8 mouse cellular contexts compared by ENCODE assay signal in the genomic region with DNA sequence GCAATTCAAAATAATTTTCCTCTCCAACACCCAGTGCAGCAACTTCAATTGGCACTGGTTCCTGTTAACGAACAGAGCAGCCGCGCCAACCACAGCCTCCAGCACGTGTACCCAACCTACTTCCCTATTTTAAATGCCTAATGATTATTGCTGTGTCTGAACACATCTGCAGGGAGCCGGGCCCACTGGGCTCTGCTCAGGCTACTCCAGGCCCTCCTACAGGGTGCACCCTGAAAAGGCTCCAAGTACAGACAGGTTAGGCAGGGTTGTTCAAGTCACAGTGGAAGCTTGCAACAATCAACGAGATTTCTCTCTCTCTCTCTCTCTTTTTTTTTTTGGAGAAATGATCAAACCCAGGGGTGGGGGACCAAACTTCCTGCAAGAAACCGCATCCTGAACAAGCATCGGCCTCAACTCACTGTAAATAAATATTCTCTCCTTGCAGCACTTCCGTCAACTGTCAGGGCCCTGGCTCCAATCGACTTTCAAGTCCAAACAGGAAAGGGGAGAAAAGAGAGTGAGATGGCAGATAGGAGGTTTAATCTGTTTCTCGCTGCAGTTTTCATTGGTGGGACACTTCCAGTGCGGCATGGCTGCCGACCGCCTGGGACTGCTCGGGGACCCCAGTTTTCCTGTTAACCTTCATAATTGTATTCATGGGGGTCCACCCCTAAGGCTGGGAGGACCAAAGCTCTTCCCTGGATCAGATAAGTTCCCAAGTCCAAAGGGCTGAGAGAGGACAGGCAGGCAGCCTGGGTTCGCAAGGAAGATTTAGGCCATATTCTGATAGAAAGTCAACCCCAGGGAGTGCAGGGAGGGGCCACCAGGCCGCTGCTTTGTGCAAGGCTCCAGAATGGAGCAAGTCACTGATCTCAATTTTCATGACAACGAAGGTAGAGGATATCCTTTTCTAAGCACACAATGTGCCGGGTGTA.
DNase-seq lines count a peak whose midpoint lies in the region; ATAC-seq lines count a peak whose summit lies in the region.

No protein-coding gene starts in this region.

- peak; percentile 38; the same call in 1 of the 2 replicates for ATAC-seq in intestine, embryonic 16.5 days
- ATAC-seq in intestine, embryonic 15.5 days, result no peak
- no peak for ATAC-seq in hindbrain, embryonic 11.5 days (ENCODE audit: low FRiP score)

- no peaks in the 10 kb centered on the region for H3K27me3 ChIP-seq in intestine, embryonic 16.5 days (replicated peaks; ENCODE audit: control insufficient read depth, insufficient read depth, low read length)
- no peaks in the 10 kb centered on the region for H3K27me3 ChIP-seq in intestine, embryonic 15.5 days (replicated peaks)
- H3K27me3 ChIP-seq in hindbrain, embryonic 11.5 days (ENCODE audit: control insufficient read depth, insufficient read depth, low read length), result no peaks in the 10 kb centered on the region

- peaks cover 10% of the 10 kb centered on the region for H3K4me1 ChIP-seq in intestine, embryonic 16.5 days (ENCODE audit: control insufficient read depth, insufficient read depth, low read length)
- 0 out of 2 replicates have a peak, but pooled peaks cover 3% of the 10 kb centered on the region for H3K4me1 ChIP-seq in intestine, embryonic 15.5 days (replicated peaks)
- peaks cover 14% of the 10 kb centered on the region for H3K4me1 ChIP-seq in brown adipose tissue, adult 24 weeks (ENCODE audit: control insufficient read depth, insufficient read depth, insufficient read length, low read length)
- no peaks in the 10 kb centered on the region for H3K4me1 ChIP-seq in hindbrain, embryonic 11.5 days (replicated peaks; ENCODE audit: control insufficient read depth, insufficient read depth, low read length)

- H3K4me2 ChIP-seq in intestine, embryonic 16.5 days (ENCODE audit: low read depth, low read length), result no peak overlapping the region
- no peak overlapping the region for H3K4me2 ChIP-seq in intestine, embryonic 15.5 days (replicated peaks)
- H3K4me2 ChIP-seq in hindbrain, embryonic 11.5 days (replicated peaks; ENCODE audit: low read depth, low read length), result no peak overlapping the region

- H3K9ac ChIP-seq in intestine, embryonic 16.5 days (ENCODE audit: low read depth, low read length), result no peak overlapping the region
- no peak overlapping the region for H3K9ac ChIP-seq in intestine, embryonic 15.5 days
- H3K9ac ChIP-seq in hindbrain, embryonic 11.5 days (ENCODE audit: low read depth, low read length), result no peak overlapping the region

- H3K27ac ChIP-seq in intestine, embryonic 16.5 days (ENCODE audit: low read length), result 0 out of 2 replicates have a peak overlapping the region, but pooled peaks have one; percentile 7
- H3K27ac ChIP-seq in intestine, embryonic 15.5 days, result no peak overlapping the region; the same call in 1 of the 2 replicates
- peak overlapping the region; percentile 82 for H3K27ac ChIP-seq in brown adipose tissue, adult 24 weeks (replicated peaks; ENCODE audit: low read depth, low read length)
- H3K27ac ChIP-seq in hindbrain, embryonic 11.5 days (ENCODE audit: low read depth, low read length), result no peak overlapping the region

- no peak overlapping the region for H3K4me3 ChIP-seq in intestine, embryonic 16.5 days (ENCODE audit: low read length)
- no peak overlapping the region for H3K4me3 ChIP-seq in intestine, embryonic 15.5 days (replicated peaks)
- no peak overlapping the region for H3K4me3 ChIP-seq in brown adipose tissue, adult 24 weeks (ENCODE audit: insufficient read depth, low read depth, low read length)
- H3K4me3 ChIP-seq in hindbrain, embryonic 11.5 days (ENCODE audit: low read depth, low read length), result no peak overlapping the region

- no peaks in the 10 kb centered on the region for H3K36me3 ChIP-seq in intestine, embryonic 16.5 days (ENCODE audit: control insufficient read depth, insufficient read depth, low read length)
- no peaks in the 10 kb centered on the region for H3K36me3 ChIP-seq in intestine, embryonic 15.5 days
- H3K36me3 ChIP-seq in hindbrain, embryonic 11.5 days (ENCODE audit: control insufficient read depth, insufficient read depth, low read length), result no peaks in the 10 kb centered on the region

- DNase-seq in heart, postnatal 4 days, result peak; percentile 17
- peak; percentile 78 for DNase-seq in lung, postnatal 36 days
- peak; percentile 77 for DNase-seq in thymus, postnatal 14 days
- DNase-seq in retina, embryonic 14.5 days (ENCODE audit: low spot score), result no peak
- no peak for DNase-seq in hindbrain, embryonic 11.5 days (ENCODE audit: low spot score)

- no peaks in the 10 kb centered on the region for H3K9me3 ChIP-seq in intestine, embryonic 16.5 days (ENCODE audit: control insufficient read depth, low read length)
- no peaks in the 10 kb centered on the region for H3K9me3 ChIP-seq in intestine, embryonic 15.5 days
- H3K9me3 ChIP-seq in hindbrain, embryonic 11.5 days (ENCODE audit: control insufficient read depth, low read length), result no peaks in the 10 kb centered on the region

- WGBS in intestine, embryonic 16.5 days, result 70% methylated on average over 19 of the region's 19 CpGs
- 69% methylated on average over 19 of the region's 19 CpGs for WGBS in intestine, embryonic 15.5 days
- WGBS in hindbrain, embryonic 11.5 days, result 76% methylated on average over 19 of the region's 19 CpGs

Comparison
In these comparisons a context has a peak if more than half of its experiments do, and no peak if none do; other contexts are left out.
1. H3K27ac ChIP-seq: peak in intestine, embryonic 16.5 days (single experiment) and brown adipose tissue, adult 24 weeks (single experiment); none in intestine, embryonic 15.5 days (single experiment) and hindbrain, embryonic 11.5 days (single experiment).
2. DNase-seq: peak in heart, postnatal 4 days (single experiment), lung, postnatal 36 days (single experiment) and thymus, postnatal 14 days (single experiment); none in retina, embryonic 14.5 days (single experiment) and hindbrain, embryonic 11.5 days (single experiment).